Mouse (Mus musculus) urinary bladder, postnatal 36 days (tissue): ENCODE measurements around the gene Cxcr2.

Source experiments
- DNase-seq, 2 experiments: peaks; one replicate each; pipeline ENCODE4 v3.0.0; 2022; ENCODE audit warnings: low spot score in 2 of 2, mixed read lengths in 1 of 2

Gene Cxcr2

GRCm38 (mm10) chr1:74153461-74154184 lies at the start of gene Cxcr2:
Gene Cxcr2 (plus strand): TSS chr1:74153989.
- DNase-seq: no peak

DNA sequence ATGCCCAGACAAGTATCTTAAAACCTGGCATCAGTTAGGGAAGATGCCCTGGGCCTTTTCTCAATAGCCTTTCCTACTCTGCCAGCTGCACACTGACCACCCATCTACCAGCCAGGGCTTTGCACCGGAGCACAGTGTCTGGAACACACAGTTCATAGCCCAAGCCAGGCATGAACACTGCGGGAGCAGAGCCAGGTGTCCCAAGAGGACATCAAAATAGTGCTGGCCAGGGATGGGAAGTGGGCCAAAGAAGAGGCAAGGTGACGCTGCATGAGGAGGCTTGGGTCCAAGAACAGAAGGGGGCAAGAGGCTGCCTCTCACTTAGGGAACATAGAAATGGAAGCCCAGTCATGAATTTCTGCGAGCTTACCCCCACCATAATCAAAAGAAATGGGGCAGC lies 48.1 kb upstream of the Cxcr2 start:
- peak in 1 of 2 experiments; percentile 64 for DNase-seq

- no peak for DNase-seq
Measured at GRCm38 (mm10) chr1:74106214-74106613, 47.6 kb upstream of the Cxcr2 start.

GRCm38 (mm10) chr1:74107931-74108618 lies 45.7 kb upstream of the Cxcr2 start:
- no peak for DNase-seq

- no peak for DNase-seq
Measured at GRCm38 (mm10) chr1:74109670-74110069, 44.1 kb upstream of the Cxcr2 start.

DNA sequence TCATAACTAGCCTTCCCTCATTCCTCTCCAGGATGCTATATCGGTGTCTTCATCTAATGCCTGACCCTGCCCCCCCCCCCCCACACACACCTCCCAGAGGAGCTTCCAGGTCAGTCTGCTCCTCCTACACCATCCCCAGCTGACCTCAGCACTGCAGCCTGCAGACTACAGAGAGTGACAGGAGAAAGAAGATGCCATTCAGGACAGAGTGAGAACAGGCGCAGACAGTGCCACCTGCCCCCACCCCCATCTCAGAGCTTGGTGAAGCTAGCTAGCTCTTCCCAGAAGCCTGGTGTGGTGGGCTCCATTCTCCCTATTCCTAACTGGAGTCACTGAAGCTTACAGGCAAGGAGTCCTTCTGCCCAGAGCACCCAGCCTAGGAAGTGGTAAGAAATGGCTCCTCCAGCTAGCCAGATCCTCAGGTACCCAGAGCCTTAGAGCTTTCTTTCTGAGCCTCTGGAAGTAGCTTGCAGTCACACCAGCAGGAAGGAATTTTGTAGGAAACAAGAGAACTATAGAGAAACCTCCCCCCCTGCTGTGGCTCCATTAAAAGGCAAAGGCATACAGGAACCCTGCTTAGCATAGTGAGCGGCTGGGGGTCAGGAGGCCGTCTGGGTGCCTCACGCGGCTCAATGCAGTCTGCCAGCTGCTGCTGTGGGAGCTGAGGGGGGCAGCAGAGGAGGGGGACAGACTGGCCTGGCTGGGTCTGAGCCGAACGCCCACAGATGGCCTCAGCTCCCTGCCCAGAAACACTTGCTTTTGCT lies 42.7 kb upstream of the Cxcr2 start:
- DNase-seq: no peak

DNA sequence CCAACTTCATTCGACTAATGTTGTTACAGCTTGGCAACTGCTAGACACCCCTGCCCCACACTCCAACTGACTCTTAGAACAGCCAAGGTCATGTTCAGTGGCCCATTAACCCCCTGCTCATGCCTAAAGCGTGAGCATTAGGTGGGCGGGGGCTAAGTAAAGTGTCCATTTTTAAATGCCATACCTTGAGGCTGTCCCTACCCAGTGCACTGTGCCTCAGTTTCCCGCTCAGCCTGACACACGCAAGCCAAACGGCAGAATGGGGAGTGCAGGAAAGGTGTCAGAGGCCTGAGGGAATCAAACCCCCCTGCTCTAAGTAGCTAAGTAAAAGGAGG lies 42.1 kb upstream of the Cxcr2 start:
- DNase-seq: no peak

DNA sequence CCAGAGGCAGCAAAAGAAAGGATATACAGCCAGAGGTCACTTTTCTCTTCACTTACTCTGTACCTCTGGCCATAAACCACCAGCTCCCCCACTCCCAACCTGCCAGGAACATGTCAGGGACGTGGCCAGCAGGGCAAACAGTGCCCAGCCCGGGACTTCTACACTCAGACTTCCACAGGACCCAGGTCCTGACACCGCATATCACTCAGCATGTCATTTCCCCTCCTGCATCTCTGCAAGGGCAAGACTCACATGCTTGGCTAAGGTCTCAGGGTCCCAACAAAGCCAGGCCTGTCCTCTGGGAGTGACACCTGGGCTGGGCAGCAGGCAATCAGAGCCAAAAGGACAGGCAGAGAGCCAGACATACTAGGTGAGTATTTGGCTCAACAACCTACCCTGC lies 40.7 kb upstream of the Cxcr2 start:
- DNase-seq: no peak

DNA sequence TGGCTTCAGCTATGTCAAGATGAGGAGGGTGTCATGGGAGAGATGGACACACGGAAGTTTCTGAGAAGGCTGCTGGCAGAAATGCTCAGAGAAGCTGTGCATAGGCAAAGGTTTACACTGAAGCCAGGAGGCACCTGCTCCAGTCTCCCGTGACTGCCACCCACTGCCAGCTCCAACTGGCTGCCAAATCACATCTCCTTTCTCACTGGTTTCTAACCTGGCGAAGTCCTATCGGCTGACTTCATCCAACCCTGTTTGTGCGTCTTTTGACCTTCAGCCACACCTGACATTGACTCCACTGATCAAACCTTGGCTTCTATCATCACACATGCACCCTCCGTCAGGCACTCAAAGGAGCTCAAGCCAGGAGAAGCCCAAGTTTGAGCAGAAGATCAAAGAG lies 35.9 kb upstream of the Cxcr2 start:
- DNase-seq: no peak

DNA sequence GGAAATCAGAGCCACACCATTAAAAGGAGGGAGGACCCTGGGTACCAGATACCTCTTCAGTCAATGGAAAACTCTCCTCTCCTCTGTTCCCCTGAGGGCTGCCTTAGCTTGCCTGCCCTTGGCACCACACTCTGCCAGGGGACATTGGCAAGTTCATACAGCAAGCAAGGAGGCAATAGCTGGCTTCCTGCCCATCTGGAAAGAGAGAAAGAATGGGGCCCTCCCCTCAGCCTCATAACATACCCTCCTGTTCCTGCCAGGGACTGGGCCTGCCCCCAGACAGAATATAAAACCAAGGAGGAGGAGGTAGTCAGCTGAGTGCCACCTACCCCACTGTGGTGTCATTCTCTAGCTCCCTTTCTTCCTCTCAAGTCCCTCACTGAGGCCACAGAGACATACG lies 34.7 kb upstream of the Cxcr2 start:
- peak in 1 of 2 experiments; percentile 67 for DNase-seq

GRCm38 (mm10) chr1:74121138-74121537 lies 32.7 kb upstream of the Cxcr2 start:
- no peak for DNase-seq

GRCm38 (mm10) chr1:74121821-74122576 lies 31.8 kb upstream of the Cxcr2 start:
- peak; percentile 52 to 82 for DNase-seq

GRCm38 (mm10) chr1:74123215-74123614 lies 30.6 kb upstream of the Cxcr2 start:
- no peak for DNase-seq

- peak; percentile 44 to 67 for DNase-seq
Measured at GRCm38 (mm10) chr1:74124021-74124981, 29.5 kb upstream of the Cxcr2 start, which contains the start of gene Tns1. Gene Tns1 (minus strand): TSS chr1:74124449.

DNA sequence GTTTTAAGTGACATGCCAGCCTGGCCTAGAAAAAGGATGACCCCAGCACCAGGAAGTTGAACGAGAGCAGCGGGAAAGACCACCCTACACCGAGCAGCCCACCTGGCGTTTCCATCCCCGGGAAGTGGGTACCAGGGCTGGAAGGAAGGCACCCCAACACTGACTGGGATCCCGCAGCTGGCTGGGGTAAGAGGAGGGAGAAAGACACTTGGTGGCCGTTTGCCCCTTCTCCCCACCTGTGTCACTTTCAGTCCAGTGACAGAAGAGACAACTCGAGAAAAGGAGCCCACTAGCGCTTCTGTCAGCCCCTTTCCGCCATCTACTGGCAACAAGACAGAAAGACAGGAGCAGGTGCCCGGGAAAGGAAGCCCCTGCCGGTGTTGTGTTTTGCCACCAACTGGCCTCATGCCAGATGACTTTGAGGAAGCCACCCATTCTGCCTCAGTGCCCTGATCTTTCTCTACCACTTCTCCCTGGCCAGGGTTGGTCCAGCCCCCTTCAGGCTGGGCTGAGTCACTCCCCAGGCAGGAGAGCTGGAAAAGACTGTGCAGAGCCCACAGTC lies 28.7 kb upstream of the Cxcr2 start, which contains the start of gene Rufy4:
Gene Rufy4 (plus strand): TSS at position 551 of the 562 bp plus-strand sequence.
- DNase-seq: peak; percentile 71 to 73

DNA sequence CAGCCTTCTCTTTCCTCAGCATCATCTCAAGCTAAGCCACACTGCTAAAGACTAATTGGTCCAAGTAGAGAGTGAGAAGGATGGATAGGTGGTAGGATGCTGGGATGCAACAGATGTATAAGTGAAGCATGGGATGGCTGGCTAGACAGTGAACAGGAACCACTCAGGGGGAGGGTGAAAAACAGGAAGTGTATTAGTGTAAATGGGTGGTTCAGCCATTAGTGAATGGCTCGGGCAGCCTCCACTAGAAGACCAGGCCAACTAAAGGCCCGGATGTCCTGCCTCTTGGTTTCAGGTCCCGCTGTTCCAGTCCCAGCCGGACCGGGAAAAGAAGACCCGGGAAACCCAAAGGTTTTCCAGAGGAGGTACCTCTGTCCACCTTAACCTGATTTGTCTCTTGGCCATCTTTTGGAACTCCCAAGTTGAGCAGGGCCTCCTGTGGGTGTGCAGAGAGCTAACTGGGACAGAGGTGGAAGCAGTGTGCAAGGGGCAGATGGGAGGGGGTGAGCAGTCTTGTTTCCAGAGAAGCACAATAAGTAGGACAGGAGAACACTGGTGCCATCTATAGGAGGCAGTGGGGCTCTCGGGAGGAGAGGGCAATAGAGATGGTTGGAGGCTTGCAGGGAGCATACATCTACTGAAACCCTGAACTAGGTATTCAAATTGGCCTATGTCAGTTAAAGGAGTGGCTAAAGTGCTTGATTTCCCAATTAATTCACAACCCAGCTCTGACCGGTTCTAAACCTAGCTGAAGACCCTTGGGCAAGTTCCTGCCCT lies 22.7 kb upstream of the Cxcr2 start:
- DNase-seq: no peak

- no peak for DNase-seq
Measured at GRCm38 (mm10) chr1:74132011-74132410, 21.8 kb upstream of the Cxcr2 start.

DNA sequence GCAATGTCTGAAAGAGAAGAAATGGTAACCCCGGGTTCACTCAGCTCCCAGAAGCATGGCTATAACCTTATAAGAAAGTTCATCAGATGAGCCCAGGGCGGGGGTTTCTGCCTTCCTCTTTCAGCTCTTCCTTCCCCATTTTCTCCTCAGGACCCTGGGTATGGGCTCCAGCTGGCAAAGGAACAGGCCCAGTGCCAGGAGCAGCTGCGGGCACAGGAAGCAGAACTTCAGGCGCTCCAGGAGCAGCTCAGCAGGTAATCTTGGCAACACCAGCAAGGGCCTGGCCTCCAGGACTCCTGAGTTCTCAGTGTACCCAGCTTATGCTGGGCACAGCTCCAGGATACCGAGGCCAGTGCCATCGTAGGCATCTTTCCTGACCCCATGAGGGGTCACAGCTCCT lies 19.8 kb upstream of the Cxcr2 start:
- no peak for DNase-seq

DNA sequence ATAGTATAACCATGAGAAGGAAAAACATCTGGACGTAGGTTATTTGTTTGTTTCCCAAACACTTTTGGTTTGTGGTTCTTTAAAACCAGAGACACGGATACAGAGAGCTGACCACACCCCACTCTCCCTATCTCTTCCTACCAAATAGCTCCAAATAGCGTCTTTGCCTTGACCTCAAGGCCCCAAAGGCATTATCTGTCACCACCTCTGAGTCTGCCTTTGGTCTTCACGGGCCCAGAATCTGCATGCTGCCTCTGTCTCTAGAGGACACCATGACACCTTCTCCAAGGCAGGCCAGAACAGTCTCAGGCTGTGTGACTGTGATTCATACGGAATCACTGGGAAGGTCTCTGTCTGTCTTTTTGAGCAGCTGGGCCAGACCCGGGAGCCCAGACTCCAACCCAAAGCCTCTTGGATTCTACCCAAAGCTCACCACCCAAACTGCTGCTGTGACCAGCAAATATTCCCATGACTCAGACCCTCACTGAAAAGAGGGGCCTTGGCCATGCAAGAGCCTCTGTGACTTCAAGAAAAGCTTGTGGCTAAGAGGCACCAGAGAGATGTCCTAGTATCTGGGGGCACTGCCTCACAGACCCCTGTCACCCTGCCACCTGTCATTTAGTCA lies 18.4 kb upstream of the Cxcr2 start:
- DNase-seq: no peak
